Mouse (Mus musculus): ENCODE data around the gene Tcp11x2.
A peak's percentile ranks its signal among the peaks of the same experiment; 100 is the strongest.

Gene Tcp11x2

GRCm38 (mm10) chrX:135693633-135694032 is at the start of gene Tcp11x2:
Gene Tcp11x2 (minus strand): TSS chrX:135693790.
- DNase-seq (ENCODE audit: low read depth, low spot score), result no peak

- no peak for DNase-seq (ENCODE audit: low read depth, low spot score)
Observed at GRCm38 (mm10) chrX:135743056-135743355, 49.4 kb upstream of the Tcp11x2 start.

DNA sequence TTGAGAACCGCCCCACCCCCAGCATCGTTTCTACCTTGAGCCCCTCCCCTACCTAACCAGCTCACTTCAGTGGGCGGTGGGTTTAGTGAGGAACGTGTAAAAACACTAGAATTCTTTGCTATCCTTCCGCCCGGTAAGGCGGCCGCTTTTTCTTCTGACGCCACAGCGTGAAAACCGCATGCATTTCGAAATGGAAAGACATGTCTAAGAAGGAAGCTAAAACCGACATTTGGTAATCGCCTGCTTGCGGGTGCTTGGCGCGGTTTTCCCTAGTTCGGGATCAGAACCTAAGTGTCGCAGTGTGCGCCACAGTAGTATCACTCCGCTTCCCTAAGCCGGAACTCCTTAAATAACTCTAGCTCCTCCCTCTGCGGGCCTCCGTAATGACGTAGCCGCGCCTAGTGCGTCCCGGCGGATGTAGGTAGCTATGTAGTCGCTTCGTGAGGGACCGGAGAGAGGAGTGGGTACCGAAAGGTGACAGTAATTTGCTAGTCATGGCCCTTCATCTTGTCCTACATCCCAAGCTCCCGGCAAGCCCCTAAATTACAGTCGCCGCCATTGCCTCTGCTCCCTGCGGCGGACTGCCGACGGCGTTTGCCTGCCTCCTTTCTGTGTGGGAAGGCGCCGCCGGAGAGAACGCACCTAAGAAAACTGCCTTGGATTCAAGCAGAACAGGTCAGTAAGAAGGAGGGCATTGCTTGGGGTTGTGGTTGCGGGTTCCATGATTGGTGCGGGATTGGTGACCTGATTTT is 48.9 kb upstream of the Tcp11x2 start, which contains the start of the genes Armcx5 and Gprasp1:
Armcx5 (plus strand) TSS at position 430 of the 752 bp plus-strand sequence.
Gprasp1 (plus strand) TSS at position 430 of the 752 bp plus-strand sequence.
- peak; percentile 95 for DNase-seq (ENCODE audit: low read depth, low spot score)

DNA sequence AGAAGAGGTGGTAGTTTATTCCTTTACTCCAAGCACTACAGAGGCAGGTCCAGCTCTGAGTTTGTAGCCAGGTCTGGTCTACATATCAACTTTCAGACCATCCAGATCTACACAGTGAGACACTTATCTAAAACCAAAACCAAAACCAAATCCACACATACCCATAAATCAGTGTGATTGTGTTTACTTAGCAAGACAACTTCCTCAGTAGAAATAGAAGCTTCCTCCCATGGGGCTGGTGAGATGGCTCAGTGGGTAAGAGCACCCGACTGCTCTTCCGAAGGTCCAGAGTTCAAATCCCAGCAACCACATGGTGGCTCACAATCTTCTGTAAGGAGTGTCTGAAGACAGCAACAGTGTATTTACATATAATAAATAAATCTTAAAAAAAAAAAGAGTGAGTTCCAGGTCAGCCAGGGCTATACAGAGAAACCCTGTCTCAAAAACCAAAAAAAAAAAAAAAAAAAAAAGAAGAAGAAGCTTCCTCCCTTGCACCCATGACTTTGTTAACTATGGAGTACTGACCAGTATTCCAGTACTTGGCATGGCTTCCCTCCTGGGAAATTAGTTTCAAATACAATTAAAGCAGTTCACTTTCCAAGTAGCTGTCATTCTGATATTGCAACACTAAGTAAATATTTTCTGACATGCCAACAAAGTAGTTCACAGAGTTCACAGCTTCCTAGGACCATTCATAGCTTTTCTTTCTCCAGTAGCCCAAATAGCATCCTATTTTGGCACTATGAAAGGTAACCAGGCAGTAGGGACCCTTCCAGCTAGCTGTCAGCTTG is 45.3 kb upstream of the Tcp11x2 start:
- no peak for DNase-seq (ENCODE audit: low read depth, low spot score)

DNA sequence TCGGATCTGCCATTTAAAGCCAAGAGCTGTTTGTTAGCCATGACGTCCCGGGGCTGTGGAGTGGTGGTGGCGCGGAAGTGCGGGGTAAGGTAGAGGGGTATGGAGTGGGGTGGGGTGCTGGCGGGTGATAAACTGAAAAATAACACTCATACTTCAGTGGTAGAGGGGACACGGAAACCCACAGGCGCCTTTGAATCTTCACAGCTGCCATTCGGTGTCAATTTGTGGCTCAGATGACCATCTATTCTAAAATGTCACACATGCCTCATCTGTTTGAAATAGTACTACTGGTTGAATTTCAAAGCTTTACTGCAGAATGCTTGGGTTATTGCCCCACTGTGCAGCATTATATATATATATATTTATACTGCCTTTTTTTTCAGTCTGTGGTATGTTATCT is 31.6 kb upstream of the Tcp11x2 start, which contains the start of gene Tmsb15a:
Tmsb15a (minus strand) TSS at position 101 of the 400 bp plus-strand sequence.
- DNase-seq (ENCODE audit: low read depth, low spot score), result no peak

DNA sequence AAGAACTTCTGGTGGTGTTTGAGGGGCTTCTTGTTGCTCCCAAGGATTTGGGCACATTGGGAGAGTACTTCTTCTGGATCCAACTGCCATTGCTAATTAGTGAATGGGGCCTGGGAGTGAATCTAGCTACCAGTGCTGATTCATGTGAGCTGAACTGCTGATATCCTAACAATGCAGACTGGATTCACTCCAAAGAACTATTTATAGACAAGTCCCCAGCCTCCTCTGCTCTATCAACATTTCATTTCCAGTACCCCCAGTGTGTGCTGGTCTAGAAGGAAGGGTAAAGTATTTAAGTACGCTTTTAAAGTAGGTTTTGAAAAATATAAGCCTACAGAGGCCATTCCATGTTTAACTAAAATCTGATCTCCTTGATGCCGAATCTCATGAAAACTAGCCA is 19.3 kb upstream of the Tcp11x2 start:
- no peak for DNase-seq (ENCODE audit: low read depth, low spot score)

DNA sequence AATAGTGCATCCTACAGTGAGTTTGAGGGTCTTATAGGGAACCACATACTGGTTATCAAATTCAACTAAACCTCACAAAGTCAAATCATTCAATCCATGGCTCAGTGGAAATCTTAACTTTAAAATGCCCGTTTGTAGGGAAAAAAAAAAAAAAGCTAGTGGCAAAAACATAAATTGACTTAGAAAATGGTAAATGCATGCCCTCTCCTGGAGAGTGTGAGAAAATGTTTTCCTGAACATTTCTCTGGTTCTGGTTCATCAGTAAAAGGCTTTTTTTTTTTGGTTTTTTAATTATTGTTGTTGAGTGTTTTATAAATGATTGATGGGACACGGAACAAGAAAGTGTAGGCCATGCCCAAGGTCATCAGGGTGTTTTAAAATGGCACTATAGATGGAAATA is 10.8 kb upstream of the Tcp11x2 start:
- DNase-seq (ENCODE audit: low read depth, low spot score), result peak; percentile 9

DNA sequence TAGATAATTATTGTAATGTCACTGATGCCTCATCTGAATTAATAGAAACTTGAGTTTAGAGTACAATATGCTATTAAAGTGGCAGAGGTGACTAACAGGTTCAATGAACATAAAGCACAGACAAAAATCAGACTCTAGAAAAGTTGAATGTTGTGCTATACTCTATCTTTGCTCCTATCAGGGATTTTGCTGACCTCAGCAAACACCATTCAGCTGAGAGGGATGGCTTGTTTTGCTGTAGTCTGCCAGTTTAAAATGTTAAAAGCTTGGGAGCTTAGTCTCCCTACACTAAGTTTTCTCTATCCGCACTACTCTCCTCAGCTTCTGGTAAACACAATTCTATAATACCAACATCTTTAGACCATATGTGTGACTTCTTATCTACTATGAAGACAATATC is 9.5 kb upstream of the Tcp11x2 start:
- DNase-seq (ENCODE audit: low read depth, low spot score), result no peak

- no peak for DNase-seq (ENCODE audit: low read depth, low spot score)
Observed at GRCm38 (mm10) chrX:135687802-135688201, 5.8 kb downstream of the Tcp11x2 start.

GRCm38 (mm10) chrX:135681858-135682257 is 11.7 kb downstream of the Tcp11x2 start:
- DNase-seq (ENCODE audit: low read depth, low spot score), result no peak

- peak; percentile 59 for DNase-seq (ENCODE audit: low read depth, low spot score)
Observed at GRCm38 (mm10) chrX:135652173-135652772, 41.3 kb downstream of the Tcp11x2 start.

DNA sequence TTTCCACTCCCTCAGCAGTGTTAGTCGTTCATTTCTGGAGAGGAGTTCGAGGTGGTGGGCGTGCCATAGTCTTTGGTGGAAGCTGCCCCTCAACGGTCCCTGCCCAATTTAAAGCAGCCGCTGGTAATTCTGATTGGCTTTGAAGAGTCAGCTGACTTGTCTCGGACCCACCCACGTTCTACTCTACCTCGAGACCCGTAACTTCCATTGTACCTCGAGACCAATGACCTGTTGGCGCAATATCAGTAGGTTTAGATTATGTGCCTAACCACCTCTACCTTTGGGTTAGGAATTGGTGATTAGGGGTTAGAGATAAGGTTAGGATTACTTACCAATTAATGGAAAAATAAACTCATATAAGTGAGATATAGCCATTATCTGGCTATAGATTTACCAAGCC is 66.0 kb downstream of the Tcp11x2 start, which contains the start of gene Prame:
Prame (minus strand) TSS at position 101 of the 400 bp plus-strand sequence.
- no peak for DNase-seq (ENCODE audit: low read depth, low spot score)

All from telencephalon, adult 2 months (tissue).